Mouse (Mus musculus) limb, embryonic 14.5 days (tissue): ENCODE measurements around the gene Ccr7. TPM values are rescaled to one million over a fixed set of nuclear protein-coding genes. Genes with fewer than 3 reads are reported as not detected.
A peak's percentile ranks its signal among the peaks of the same experiment; 100 is the strongest.

Experiments used
- ATAC-seq: fragments of 200-750 bp; cut with Nextera tagmentation; 2 replicates; pipeline ENCODE4 v1.8.0; 2017; ENCODE audit warnings: low read depth, moderate number of reproducible peaks, moderate TSS enrichment; ENCODE audit not compliant: low FRiP score
- DNase-seq: peaks from one replicate; pipeline ENCODE4 v3.0.0-alpha.2; 2015; ENCODE audit warnings: low spot score
- H3K27ac ChIP-seq: fragments of 300-500 bp; sonication (generic); replicated peaks from 2 replicates; pipeline ENCODE4 v1.5.1; 2014; ENCODE audit warnings: low read depth, mild to moderate bottlenecking, low read length, moderate library complexity, mixed read lengths
- H3K27me3 ChIP-seq: fragments of 300-500 bp; sonication (generic); 2 replicates; pipeline ENCODE4 v1.6.1; 2014; ENCODE audit warnings: low read length, mixed read lengths; ENCODE audit not compliant: control insufficient read depth, insufficient read depth
- H3K36me3 ChIP-seq: fragments of 300-500 bp; sonication (generic); 2 replicates; pipeline ENCODE4 v1.6.1; 2014; ENCODE audit warnings: mild to moderate bottlenecking, low read length, moderate library complexity, mixed read lengths; ENCODE audit not compliant: control insufficient read depth, insufficient read depth
- H3K4me1 ChIP-seq: fragments of 300-500 bp; sonication (generic); 2 replicates; pipeline ENCODE4 v1.6.1; 2014; ENCODE audit warnings: antibody characterized with exemption, low read length, mixed read lengths; ENCODE audit not compliant: control insufficient read depth, insufficient read depth
- H3K4me2 ChIP-seq: fragments of 300-500 bp; sonication (generic); replicated peaks from 2 replicates; pipeline ENCODE4 v1.6.1; 2014; ENCODE audit warnings: low read depth, mild to moderate bottlenecking, low read length, moderate library complexity; ENCODE audit not compliant: severe bottlenecking
- H3K4me3 ChIP-seq: fragments of 300-500 bp; sonication (generic); replicated peaks from 2 replicates; pipeline ENCODE4 v1.5.1; 2014; ENCODE audit warnings: low read length
- H3K9ac ChIP-seq: fragments of 300-500 bp; sonication (generic); 2 replicates; pipeline ENCODE4 v1.6.1; 2014; ENCODE audit warnings: mild to moderate bottlenecking, low read depth, low read length, moderate library complexity; ENCODE audit not compliant: severe bottlenecking
- H3K9me3 ChIP-seq: fragments of 300-500 bp; sonication (generic); 2 replicates; pipeline ENCODE4 v1.6.1; 2016; ENCODE audit warnings: low read length; ENCODE audit not compliant: control insufficient read depth
- POLR2A ChIP-seq: fragments of 200-500 bp; IDR thresholded peaks from 2 replicates; pipeline ENCODE4 v1.8.0; 2012; ENCODE audit warnings: inconsistent platforms, mild to moderate bottlenecking, moderate library complexity, borderline replicate concordance; ENCODE audit not compliant: insufficient read depth, insufficient read length; ENCODE audit errors: extremely low read depth
- WGBS: fragments of 180-500 bp; shearing (Covaris S2); extraction: QIAGEN DNeasy Blood & Tissue Kit; methylation state at CpG from one replicate; pipeline ENCODE4 v1.1.7; 2014; 5-methylcytosine and 5-hydroxymethylcytosine counted together
- polyA plus RNA-seq, 2 experiments: library from polyadenylated mRNA; depleted of rRNA in 1 of 2; stranded (reverse) in 1 of 2; unstranded in 1 of 2; fragments of >200 nt; fragmentation: Nextera tagmentation in 1 of 2; extraction: Ambion mirVana in 1 of 2; gene quantifications; 2 replicates each; pipeline versions ENCODE4 v1.2.1 to v1.2.3; 2012 to 2014

The Ccr7 gene
- polyA plus RNA-seq, 2 experiments, result 0.65 to 0.94 TPM

- DNase-seq (no peak), ATAC-seq (no peak)
- Histone ChIP-seq H3K4me3 (no peak overlapping the region), H3K4me2 (no peak overlapping the region), H3K9me3 (no peaks in the 10 kb centered on the region), H3K4me1 (peaks cover 24% of the 10 kb centered on the region), H3K27ac (no peak overlapping the region), H3K9ac (no peak overlapping the region), H3K36me3 (no peaks in the 10 kb centered on the region), H3K27me3 (no peaks in the 10 kb centered on the region)
- 84% methylated on average over 5 of the region's 5 CpGs for WGBS
- TF ChIP-seq POLR2A, result no peak
Measured at GRCm38 (mm10) chr11:99100215-99100614, 54.7 kb downstream of the Ccr7 start.

- Histone ChIP-seq H3K27ac (0 out of 2 replicates have a peak overlapping the region, but pooled peaks have one; percentile 7), H3K4me1 (peaks cover 27% of the 10 kb centered on the region), H3K27me3 (no peaks in the 10 kb centered on the region), H3K4me2 (no peak overlapping the region), H3K9me3 (no peaks in the 10 kb centered on the region), H3K4me3 (no peak overlapping the region), H3K9ac (no peak overlapping the region), H3K36me3 (no peaks in the 10 kb centered on the region)
- WGBS, result 75% methylated on average over 7 of the region's 7 CpGs
- ATAC-seq (no peak), DNase-seq (no peak)
- TF ChIP-seq POLR2A, result no peak
Measured at GRCm38 (mm10) chr11:99099516-99099915, 55.4 kb downstream of the Ccr7 start.

GRCm38 (mm10) chr11:99098924-99099323 is 56.0 kb downstream of the Ccr7 start:
- H3K27ac ChIP-seq, result 0 out of 2 replicates have a peak overlapping the region, but pooled peaks have one; percentile 28
- no peak overlapping the region for H3K4me3 ChIP-seq
- H3K36me3 ChIP-seq, result no peaks in the 10 kb centered on the region
- no peak overlapping the region for H3K9ac ChIP-seq
- no peak overlapping the region for H3K4me2 ChIP-seq
- ATAC-seq, result no peak
- H3K27me3 ChIP-seq, result no peaks in the 10 kb centered on the region
- WGBS, result 90% methylated on average over 9 of the region's 9 CpGs
- no peak for TF ChIP-seq POLR2A
- peaks cover 27% of the 10 kb centered on the region for H3K4me1 ChIP-seq
- no peak for DNase-seq
- H3K9me3 ChIP-seq, result no peaks in the 10 kb centered on the region

GRCm38 (mm10) chr11:99096996-99097774 is 57.7 kb downstream of the Ccr7 start:
- H3K27ac ChIP-seq, result peak overlapping the region; percentile 23; the same call in 1 of the 2 replicates
- no peaks in the 10 kb centered on the region for H3K27me3 ChIP-seq
- WGBS, result 30% methylated on average over 8 of the region's 8 CpGs
- no peaks in the 10 kb centered on the region for H3K9me3 ChIP-seq
- H3K9ac ChIP-seq, result no peak overlapping the region
- H3K4me2 ChIP-seq, result no peak overlapping the region
- H3K36me3 ChIP-seq, result no peaks in the 10 kb centered on the region
- H3K4me1 ChIP-seq, result peaks cover 27% of the 10 kb centered on the region
- peak; percentile 38; the same call in 1 of the 2 replicates for ATAC-seq
- H3K4me3 ChIP-seq, result no peak overlapping the region
- TF ChIP-seq POLR2A, result no peak
- DNase-seq, result no peak

GRCm38 (mm10) chr11:99096417-99096816 is 58.5 kb downstream of the Ccr7 start:
- 30% methylated on average over 4 of the region's 4 CpGs for WGBS
- H3K27ac ChIP-seq, result peak overlapping the region; percentile 63
- DNase-seq (peak; percentile 9), ATAC-seq (peak; percentile 41; the same call in 1 of the 2 replicates)
- no peak for TF ChIP-seq POLR2A
- peaks cover 27% of the 10 kb centered on the region for H3K4me1 ChIP-seq
- no peak overlapping the region for H3K4me2 ChIP-seq
- H3K9ac ChIP-seq, result no peak overlapping the region
- no peaks in the 10 kb centered on the region for H3K27me3 ChIP-seq
- H3K4me3 ChIP-seq, result no peak overlapping the region
- no peaks in the 10 kb centered on the region for H3K36me3 ChIP-seq
- H3K9me3 ChIP-seq, result no peaks in the 10 kb centered on the region
